Mouse (Mus musculus): Measurements from ENCODE around the gene Ubqln3.

DNA sequence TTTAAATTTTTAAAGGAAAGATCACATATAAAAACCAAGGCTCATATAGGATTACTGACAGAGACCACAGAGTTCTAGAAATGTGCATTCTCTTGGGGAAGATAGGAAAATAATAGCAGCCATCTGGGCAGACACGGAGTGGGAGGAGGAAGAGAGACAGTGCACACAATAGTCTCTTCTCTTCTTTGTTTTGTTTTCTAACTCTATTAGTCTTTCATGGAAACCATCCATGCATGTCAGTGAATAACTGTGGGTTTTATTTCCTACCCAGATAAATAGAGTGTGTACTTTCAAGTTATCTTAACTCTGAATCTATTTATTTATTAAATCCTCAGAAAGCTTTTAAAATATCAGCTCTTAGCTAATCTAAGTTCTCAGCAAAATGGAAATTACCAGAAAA lies 32.0 kb upstream of the Ubqln3 start:
- TF ChIP-seq POLR2A (IDR thresholded peaks at IDR 0.05; ENCODE audit: borderline replicate concordance, insufficient read depth, low read length) (no peak), CTCF (IDR thresholded peaks at IDR 0.05; ENCODE audit: borderline replicate concordance, insufficient read depth, low read depth, low read length) (no peak)
